Mouse (Mus musculus) urinary bladder, postnatal 36 days (tissue): Measurements from ENCODE around the gene 1700067K01Rik.

Source experiments
- DNase-seq, 2 experiments: peaks; one replicate each; pipeline ENCODE4 v3.0.0; 2022; ENCODE audit warnings: low spot score in 2 of 2, mixed read lengths in 1 of 2

Gene 1700067K01Rik

GRCm38 (mm10) chr8:84010625-84011611 is 9.6 kb downstream of the 1700067K01Rik start:
- DNase-seq, result peak; percentile 67 to 78

- no peak for DNase-seq
Observed at GRCm38 (mm10) chr8:84011705-84012498, 10.6 kb downstream of the 1700067K01Rik start, which contains the start of gene 2210011C24Rik. 2210011C24Rik (minus strand) TSS chr8:84012171.

- DNase-seq, result no peak
Observed at GRCm38 (mm10) chr8:84012499-84013165, 11.3 kb downstream of the 1700067K01Rik start.

DNA sequence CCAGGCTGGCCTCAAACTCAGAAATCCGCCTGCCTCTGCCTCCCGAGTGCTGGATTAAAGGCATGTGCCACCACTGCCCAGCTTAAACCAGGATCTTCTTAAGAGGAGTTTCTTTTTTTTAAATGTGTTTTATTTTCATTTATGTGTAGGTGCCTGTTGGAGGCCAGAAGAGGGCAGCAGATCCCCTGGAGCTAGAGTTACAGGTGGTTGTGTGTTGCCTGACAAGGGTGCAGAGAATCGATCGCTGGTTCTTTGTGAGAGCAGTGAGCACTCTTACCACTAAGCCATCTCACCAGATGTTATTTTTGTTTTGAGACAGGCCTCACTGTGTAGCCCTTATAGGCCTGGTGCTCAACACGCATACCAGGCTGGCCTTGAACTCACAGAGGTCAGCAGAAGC is 14.5 kb downstream of the 1700067K01Rik start:
- no peak for DNase-seq

DNA sequence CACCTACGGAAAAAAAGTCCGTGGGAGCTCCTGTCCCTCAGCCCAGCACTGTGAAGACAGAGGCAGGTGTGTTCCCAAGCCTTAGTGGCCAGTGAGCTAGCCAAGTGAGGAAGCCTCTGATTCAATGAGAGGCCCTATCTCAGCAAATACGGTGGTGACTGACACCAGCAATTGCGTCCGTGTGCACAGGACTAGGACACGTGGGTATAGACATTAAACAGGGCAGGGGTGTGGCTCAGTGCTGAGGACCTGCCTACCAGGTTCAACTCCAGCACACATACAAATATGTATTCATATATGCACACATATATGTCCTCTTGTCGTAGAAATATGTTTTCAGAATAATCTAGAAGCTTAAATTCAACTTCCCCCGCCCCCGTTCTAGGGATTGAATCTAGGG is 18.4 kb downstream of the 1700067K01Rik start:
- no peak for DNase-seq

DNA sequence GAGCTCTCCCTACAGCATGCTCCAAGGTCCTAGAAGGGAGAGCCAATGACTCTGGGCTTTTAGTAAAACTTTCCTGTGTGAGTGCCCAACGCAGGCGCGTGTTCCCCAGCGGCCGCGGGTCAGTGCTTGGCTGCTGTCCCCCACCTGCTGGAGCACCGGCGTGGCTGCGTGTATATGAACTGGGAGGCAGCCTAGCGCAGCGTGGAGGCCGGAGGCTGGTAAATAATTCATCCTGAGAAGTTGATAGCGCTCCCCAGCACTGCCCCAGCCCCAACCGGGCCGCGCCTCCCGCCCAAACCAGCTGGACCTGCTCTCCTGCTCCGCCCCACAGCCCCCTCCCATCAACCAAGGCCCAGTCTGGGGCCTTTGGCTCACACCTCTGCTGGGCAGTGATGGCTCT is 19.8 kb downstream of the 1700067K01Rik start, which contains the start of gene Palm3:
Palm3 (plus strand) TSS at position 376 of the 400 bp plus-strand sequence.
- no peak for DNase-seq

DNA sequence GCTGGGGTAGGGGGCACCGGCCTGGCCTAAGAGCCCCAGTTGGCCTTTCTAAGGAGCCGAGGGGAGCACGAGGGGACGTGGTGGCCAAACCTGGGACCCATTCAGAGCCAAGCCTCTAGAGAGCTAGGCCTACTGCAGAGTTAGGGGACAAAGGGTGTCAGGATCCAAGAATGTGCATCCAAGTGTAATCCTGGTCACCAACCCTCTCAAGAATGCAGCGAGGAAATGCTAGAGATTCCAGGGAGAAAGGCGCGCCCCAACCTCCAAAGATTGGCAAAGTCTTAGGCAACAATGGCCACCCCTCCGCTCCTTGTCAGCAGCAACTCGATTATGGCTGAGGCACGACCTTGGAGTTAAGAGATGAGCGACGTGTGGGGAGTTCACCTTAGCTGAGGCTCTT is 20.3 kb downstream of the 1700067K01Rik start:
- DNase-seq, result no peak

DNA sequence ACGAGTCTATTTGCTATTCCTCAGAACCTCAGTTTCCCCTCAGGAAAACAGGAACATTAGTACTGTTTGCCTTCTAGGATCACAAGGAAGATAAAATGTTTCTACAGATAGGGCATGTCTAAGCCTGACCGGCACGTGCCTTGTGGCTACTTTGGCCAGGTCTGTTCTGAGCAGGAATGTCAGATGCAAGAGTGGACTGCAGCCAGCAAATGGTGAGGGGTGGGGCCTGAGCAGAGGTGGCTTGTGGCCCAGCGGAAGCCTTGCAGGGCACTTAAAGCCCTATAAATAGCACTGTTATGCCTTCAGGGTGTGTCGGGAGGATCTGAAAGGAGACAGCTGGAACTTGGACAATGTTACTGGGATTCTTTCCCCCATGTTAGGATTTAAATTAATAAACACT is 21.8 kb downstream of the 1700067K01Rik start:
- peak; percentile 57 to 75 for DNase-seq

DNA sequence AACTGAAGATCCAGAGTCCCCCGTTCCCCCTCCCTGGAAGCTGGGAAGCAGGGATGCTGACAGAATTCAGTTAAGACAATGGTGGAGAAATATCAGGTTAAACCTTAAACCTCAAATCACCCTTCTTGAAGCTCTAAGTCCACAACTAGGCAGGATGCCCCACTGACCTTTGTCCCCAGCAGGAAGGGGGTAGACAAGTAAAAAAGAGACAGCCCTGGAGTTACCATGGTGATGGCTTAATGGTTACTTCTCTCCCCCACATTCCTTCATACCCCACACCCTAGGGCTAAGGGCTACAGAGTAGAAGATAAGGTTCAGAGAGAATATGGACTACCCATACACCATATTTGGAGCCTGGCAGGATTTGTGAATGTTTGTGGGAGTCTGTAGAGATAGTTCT is 22.3 kb downstream of the 1700067K01Rik start:
- no peak for DNase-seq

DNA sequence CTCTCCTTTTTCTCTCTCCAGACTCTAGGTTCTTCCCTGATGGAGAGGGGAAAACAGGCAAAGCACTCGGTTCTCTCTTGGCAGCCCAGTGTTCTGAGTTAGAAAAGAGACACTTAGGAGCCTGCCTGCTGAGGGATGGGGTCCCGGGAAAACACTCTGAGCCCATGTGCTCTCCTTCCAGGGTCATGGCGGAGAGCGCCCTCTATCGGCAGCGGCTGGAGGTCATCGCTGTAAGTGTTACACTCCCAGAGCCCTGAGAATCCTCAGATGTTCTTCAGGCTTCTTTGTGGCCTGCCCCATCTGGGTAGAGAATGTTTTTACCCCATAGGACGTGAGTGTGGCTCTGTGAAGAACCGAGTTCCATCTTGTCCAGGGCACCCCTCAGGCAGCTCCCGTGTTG is 22.9 kb downstream of the 1700067K01Rik start:
- DNase-seq, result no peak

- DNase-seq, result no peak
Observed at GRCm38 (mm10) chr8:84025863-84026262, 24.6 kb downstream of the 1700067K01Rik start.

GRCm38 (mm10) chr8:84027449-84027848 is 26.1 kb downstream of the 1700067K01Rik start:
- no peak for DNase-seq

GRCm38 (mm10) chr8:84029272-84029671 is 28.0 kb downstream of the 1700067K01Rik start:
- no peak for DNase-seq

- no peak for DNase-seq
Observed at GRCm38 (mm10) chr8:84032777-84033176, 31.5 kb downstream of the 1700067K01Rik start.

DNA sequence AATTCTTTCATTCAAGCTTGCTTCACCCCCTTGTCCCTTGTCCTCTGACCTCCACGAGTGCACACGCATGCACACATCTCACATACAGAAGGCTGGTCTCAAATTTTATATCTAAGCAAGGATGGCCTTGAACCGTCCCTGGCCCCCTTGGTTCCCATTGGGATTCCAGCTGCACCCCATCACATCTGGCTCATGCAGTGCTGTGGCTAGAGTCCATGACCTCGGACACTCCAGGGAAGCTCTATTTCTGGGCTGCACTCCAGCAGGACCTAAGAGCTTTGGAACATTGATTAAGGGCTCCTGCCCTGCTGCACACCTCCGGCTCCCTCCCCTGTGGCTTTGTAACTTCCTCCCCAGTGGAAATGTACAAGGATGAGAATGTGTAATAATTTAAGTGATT is 36.7 kb downstream of the 1700067K01Rik start:
- peak in 1 of 2 experiments; percentile 20 for DNase-seq

DNA sequence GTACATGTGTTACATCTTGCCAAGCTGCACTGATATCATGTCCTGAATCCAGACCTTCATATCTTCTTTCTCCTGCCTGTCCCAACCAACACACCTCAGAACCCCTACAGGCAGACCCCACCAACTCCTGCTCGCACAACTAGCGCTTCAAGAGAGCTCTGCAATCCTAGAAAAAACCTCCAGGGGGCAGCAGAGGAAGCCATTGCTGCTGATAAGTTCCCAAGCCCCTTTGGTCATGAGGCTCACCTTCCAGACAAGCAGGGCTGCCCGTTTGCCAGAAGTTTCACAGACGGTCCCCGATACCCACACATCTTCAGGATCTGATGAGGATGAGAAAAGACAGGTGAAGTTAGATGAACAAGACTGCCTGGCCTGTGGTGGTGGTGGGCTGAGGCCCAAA is 37.7 kb downstream of the 1700067K01Rik start:
- peak; percentile 48 to 64 for DNase-seq

- peak; percentile 41 to 66 for DNase-seq
Observed at GRCm38 (mm10) chr8:84042066-84042947, 41.0 kb downstream of the 1700067K01Rik start, which contains the start of gene Il27ra. Il27ra (minus strand) TSS chr8:84042589.

DNA sequence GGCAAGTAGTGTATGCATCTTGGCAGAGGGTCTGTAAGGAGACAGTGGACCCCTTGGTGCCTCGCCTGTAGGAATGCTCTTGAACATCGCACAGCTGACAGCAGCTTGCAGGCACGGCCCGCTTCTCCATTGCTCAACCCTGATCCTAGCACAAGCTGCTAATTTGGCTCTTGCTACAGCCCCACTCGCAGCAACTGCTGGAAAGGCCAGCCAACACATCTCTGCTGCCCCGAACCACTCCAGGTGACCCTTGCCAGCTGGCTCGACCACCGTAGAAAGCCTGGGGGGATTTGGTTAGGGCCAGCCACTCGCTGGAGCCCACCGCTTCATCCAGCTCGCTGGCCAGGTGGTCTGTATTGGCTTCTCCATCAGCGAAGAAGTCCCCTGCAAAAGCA is 41.6 kb downstream of the 1700067K01Rik start:
- DNase-seq, result no peak

DNA sequence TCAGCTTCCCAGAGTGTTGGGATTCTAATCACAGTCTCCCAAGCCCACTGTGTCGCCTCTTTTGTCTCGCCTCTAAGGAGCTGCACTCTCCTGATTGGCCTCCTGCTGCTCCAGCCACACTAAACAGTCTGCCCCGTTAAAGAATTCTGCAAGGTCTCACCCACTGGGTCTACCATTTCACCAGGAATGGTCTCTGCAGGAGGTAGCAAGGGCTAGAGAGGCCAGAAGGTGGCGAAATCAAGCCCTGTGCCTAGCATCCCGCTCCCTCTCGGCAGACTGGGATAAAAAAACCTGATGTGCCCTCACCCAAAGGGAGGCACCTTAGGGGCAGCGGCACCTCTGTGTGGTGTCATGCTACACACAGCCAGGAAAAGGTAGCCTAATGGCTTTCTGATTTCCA is 42.8 kb downstream of the 1700067K01Rik start:
- DNase-seq, result no peak

GRCm38 (mm10) chr8:84044900-84045299 is 43.6 kb downstream of the 1700067K01Rik start, which contains the start of gene Rln3:
Rln3 (minus strand) TSS chr8:84045000.
- DNase-seq, result no peak

DNA sequence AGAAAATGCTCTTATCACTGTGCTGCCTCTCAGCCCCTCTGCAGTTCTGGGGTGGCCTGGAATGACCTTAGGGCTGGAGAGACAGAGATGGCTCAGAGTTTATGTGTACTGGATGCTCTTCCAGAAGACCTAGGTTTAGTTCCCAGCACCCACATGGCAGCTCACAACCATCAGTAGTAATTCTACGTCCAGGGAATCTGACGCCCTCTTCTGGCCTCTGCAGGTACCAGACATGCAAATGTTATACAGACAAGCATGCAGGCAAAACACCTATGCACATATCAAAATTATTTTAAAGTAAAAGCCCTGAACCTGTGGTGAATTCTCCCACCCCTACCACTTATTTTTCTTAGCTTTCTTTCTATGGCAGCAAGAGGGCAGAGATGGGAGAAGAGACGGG is 45.2 kb downstream of the 1700067K01Rik start:
- DNase-seq, result no peak
